Mouse (Mus musculus) heart, adult 9 months (tissue): ENCODE measurements at regions not wholly inside any gene's neighbourhood (a gene's known extent, or its start where the extent isn't known, plus 50 kb on each side); places are given as distances from the start of the nearest gene placed in this dataset.

Experiments
- DNase-seq, 2 experiments: peaks; one replicate each; pipeline ENCODE4 v3.0.0; 2022; ENCODE audit warnings: low spot score in 2 of 2

DNA sequence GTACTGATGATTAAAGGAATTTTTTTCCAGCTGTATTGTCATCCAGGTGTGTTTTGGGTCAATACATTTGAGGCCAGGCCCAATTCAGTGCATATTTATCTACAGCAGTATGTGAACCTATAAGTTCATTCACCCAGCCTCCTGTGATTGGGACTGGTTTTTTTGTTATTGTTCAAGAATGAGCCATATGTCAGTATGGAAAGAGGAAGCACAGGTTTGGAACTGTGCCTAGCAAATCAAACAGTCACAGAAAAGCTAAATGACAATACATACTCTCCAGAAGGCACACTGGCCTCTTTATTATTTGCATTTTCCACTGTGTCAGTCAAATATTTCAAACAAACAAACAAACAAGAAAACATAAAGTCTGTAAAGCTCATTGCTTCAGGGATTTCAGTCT, 134.7 kb downstream of the Rnd3 start:
- no peak for DNase-seq

DNA sequence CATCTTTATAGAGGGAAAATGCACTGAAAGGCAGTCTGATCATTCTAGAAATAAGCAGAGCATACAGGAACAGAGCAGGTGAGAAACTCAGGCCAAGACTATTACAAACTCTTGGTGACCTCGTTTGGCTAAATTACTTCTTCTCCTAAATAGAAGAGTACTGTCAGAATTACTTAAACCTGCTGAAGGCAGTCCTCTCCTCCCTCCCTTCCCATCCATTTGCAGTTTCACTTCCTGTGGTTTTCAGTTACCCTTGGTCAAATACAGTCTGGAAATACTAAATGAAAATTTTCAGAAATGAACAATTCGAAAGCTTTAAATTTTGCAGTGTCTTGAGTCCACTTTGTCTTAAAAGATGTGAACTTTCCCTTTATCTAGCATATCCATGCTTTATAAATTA, 135.8 kb downstream of the Rnd3 start:
- no peak for DNase-seq

- no peak for DNase-seq
These were observed 140.7 kb downstream of the Rnd3 start for GRCm38 (mm10) chr2:51008251-51008533.

DNA sequence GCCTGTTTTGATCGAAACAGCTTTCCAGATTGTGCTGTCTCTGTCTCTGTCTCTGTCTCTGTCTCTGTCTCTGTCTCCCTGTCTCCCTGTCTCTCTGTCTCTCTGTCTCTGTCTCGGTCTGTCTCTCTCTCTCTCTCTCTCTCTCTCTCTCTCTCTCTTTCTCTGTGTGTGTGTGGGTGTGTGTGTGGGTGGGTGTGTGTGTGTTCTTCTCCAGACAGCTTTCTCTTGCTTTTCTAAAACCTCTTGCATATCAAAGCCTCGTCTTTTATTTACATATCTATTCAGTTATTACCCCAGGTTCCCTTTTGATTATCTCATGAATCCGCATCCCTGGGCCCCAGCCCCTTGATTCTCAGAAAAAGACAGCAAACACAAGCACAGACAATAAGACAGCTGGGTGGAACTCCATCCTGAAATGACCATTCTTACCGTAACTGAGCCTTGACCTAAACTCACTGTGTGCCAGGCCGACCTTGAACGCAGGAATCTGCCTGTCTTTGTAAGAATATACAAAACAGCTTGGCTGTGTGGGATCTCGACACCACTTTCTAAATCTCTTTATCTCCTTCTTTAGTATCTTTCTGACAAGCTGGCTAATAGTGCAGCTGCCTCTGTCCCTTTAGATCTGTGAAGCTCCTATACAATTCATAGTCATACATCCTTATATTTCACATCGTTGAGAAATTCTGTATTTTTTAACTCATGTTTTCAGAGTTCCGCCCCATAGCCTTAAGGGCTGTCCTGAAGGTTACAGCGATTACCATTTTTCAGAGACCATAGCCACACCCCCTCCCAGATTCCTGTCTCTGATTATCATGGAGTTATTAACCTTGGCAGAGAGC, 141.3 kb downstream of the Rnd3 start:
- no peak for DNase-seq

- DNase-seq, result no peak
These were observed 142.1 kb downstream of the Rnd3 start for GRCm38 (mm10) chr2:51006818-51007217.

GRCm38 (mm10) chr2:51001548-51001947, 147.4 kb downstream of the Rnd3 start:
- no peak for DNase-seq

DNA sequence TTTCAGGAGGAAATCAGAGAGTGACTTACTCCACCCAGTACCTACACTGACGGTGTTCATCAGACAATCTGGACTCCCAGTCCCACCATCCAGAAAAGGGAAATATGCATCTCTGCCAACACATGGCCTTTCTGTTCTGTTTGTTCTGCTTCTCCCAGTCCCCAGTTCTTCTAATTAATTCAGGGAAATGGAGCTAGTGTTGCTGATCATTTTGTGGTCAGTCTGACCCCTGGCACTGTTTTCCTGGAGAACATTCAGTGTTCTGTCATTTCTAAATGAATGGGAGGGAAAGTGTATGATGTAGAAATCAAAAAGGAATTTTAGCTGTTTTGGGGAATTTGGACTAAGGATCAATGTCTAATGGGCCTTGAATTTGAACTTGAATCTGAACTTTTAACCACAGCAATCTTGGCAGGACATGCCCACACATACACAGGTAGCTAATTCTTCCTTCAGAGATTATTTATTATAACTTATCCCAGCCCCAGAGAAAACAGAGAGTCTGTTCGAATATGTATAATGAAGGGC, 165.0 kb downstream of the Rnd3 start:
- DNase-seq, result no peak

- no peak for DNase-seq
These were observed 166.3 kb downstream of the Rnd3 start for GRCm38 (mm10) chr2:50982571-50982970.

DNA sequence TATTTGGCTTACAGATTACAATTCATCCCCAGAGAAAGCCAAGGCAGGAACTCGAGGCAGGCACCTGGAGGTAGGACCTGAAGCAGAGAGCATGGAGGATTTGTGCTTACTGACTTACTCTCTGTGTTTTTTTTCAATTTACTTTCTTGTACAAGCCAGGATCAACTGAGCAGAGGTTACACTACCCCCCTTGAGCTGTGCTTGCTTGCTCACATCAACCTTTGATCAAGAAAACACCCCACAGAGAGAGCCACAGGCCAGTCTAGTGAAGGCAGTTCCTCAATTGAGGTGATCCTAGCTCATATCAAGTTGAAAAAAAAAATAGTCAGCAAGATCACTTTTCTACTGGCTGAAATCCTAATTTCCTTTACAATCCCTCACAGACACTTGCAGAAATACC, 170.6 kb downstream of the Rnd3 start:
- DNase-seq, result no peak

GRCm38 (mm10) chr2:50971131-50971825, 177.6 kb downstream of the Rnd3 start:
- no peak for DNase-seq

- DNase-seq, result no peak
These were observed 180.5 kb downstream of the Rnd3 start for GRCm38 (mm10) chr2:50968382-50968781.

- DNase-seq, result no peak
These were observed 181.1 kb downstream of the Rnd3 start for GRCm38 (mm10) chr2:50967826-50968225.

DNA sequence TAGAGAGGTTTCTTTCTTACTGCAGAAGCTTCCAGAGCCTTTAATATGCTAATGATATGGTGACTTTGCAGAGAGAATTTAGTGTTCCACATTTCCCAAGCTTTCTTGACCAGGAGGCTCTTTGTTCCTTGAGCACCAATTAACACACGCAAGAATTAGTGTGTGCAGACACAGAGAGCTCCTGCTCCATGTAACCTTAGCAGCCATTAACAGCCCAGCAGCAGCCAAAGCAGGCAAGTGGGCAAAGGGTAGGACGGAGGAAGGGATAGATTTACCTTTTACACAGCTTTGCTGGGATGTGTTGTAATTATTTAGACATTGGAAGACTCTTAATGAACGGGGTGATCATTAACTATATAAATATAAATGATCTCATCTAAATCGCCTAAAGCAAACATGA, 181.8 kb downstream of the Rnd3 start:
- no peak for DNase-seq

- DNase-seq, result no peak
These were observed 183.4 kb downstream of the Rnd3 start for GRCm38 (mm10) chr2:50965485-50966017.

- no peak for DNase-seq
These were observed 184.8 kb downstream of the Rnd3 start for GRCm38 (mm10) chr2:50964062-50964461.

GRCm38 (mm10) chr2:50961049-50961448, 187.9 kb downstream of the Rnd3 start:
- no peak for DNase-seq

GRCm38 (mm10) chr2:50959323-50959722, 189.6 kb downstream of the Rnd3 start:
- DNase-seq, result no peak

DNA sequence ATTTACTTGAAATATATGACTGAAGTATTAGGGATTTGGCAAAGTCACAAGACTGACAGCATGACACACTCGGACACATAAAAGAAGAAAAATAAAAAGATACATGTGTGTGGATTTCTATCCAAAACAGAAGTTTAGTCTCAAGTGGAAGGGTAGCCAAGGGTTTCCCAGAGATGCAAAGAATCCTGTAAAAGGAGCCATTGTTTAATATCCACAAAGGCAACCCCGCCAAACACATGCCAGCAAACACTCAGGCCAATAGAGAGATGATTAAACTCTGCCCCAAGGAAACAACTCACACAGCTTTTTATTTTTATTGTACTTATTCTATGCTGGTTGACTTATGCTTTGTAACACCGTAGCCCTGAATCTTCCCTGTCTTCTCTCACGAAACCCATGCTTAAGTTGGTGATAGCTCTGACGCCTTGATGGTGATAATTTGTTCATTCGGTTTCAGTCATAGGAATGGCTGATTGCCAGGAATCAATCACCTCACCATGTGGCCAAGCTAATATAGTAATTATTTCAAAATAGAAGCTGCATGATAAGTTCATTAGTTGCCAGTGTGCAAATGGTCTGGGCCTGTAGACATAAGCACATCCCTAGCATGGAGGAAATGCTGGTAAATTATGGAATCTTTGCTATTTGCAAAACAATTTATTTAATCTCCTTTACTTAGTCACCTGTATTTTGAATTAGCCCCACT, 194.4 kb downstream of the Rnd3 start:
- no peak for DNase-seq

DNA sequence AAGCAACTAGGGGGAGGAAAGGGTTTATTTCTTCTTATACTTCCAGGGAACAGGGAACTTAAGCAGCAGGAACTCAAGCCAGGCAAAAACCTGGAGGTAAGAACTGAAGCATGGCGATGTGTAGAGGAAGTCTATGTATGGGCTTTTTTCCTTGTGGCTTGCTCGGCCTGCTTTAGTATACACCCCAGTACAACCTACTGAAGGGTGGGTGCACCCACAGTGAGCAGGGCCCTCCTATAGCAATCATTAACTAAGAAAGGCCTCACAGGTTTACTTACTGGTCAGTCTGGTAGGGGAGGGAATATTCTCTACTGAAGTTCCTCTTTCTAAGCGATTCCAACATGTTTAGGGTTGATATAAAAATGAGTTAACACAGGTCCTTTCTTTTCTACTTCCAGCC, 197.9 kb downstream of the Rnd3 start:
- no peak for DNase-seq

DNA sequence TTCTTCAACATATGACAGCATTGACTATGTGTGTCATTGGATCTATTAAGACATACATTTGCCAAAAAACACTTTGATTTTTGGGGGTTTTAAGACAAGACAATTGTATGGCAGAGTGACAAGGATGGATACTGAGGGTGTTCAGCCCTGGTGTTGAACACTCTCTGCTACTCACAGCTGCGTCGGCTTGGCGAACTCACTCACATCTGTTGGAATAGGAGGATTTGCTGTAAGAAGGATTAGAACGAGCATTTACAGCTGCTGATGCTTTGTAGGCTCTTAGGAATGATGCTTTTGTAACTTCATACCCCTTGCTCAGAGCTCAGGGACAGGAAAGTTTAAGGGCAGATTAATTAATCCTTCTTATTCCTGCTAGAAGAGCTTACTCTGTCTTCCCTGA, 199.2 kb downstream of the Rnd3 start:
- DNase-seq, result no peak

DNA sequence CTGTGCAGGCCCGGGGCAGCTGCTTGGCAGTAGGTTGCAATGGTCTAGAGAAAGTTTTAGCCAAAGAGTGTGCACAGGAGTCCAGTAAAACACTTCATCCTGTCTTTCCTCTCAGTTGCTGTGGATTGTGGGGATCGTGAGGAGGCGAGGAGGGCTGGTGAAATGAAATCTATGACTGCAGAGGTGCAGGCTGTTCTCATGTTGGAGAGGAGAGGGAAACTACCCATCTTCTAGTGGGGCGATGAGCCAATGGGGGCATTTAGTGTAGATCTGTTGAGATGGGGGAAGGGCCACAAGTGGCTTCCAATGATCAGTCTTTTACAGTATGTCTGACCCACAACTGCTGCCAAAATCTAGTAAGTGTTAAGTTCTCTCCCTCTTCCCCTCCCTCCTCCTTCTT, 203.4 kb downstream of the Rnd3 start:
- DNase-seq, result no peak

DNA sequence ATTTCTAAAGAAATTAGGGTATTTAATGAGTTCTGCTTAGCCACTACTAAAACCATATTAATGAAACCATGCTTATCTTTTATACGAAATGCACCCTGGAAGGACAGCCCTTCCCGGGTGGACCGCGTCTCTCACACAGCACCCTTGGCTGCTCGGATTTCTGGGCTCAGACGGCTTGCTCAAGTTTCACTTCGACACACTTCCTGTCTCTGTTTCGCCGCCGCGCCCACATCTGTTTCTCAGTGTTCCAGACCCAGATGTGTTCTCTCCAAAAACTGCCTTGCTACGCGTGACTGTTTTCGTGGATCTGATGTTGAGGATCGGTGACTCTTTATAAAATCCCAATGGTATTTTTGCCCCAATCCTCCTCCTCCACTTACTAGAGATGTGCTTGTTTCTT, 205.7 kb downstream of the Rnd3 start:
- peak; percentile 56 to 62 for DNase-seq
